In the genomic region with DNA sequence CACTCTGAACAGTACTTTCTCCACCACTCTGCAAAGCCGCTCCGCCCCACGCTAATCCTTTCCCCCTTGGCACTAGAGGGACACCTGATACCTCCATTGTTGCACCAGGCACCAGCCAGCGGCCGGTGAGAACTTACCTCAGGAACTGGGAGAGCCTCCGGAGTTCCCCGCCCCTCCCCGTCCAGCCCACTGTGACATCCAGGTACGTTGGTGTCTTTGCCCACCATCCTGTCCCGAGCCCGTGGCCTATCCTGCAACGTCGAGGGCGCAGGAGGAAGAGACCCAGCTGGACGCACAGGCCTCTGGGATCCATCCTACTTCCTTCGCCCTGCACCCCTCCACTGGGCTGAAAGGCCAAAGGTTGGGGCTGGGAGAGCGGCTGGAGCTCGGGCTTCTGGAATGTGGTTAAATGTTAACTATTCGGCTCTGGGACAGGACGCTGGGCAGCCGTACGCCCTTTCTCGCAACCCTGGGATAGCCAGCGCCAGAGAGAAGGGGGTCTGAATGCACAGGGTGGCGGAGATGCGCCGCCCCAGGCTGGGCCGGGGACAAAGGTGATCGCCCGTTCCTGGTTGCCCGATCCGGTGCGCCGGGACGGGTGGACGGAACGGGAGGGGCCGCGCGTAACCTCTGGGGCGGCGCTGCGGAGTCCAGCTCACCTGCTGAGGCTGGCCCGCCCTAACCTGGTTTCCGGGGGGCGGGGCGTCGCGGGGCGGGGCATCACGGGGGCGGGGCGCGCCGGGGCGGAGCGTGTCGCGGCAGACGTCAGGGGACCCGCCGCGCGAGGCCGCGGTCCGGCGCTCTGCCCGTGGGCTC, we compare ENCODE assay signal across 7 mouse cellular contexts. TPM values are rescaled to one million over a fixed set of nuclear protein-coding genes. Genes with fewer than 3 reads are reported as not detected.
DNase-seq lines count a peak whose midpoint lies in the region; ATAC-seq and TF ChIP-seq lines count a peak whose summit lies in the region.

No protein-coding gene starts in this region.

- H3K4me3 ChIP-seq in CH12.LX (replicated peaks in 1 of 3; ENCODE audit: low read depth in 2 of 3, low read length in 2 of 3, poor library complexity in 1 of 3): peak overlapping the region in 2 of 3 experiments; percentile 58 to 67
- peak overlapping the region; percentile 93 for H3K4me3 ChIP-seq in embryonic facial prominence, embryonic 10.5 days
- H3K4me3 ChIP-seq in hindbrain, embryonic 11.5 days (ENCODE audit: low read depth, low read length): peak overlapping the region; percentile 80
- peak overlapping the region; percentile 88 for H3K4me3 ChIP-seq in limb, embryonic 13.5 days
- H3K4me3 ChIP-seq in midbrain, embryonic 14.5 days (replicated peaks; ENCODE audit: low read depth, low read length): peak overlapping the region; percentile 80

- H3K27me3 ChIP-seq in CH12.LX (replicated peaks): peaks cover 40% of the 10 kb centered on the region
- peaks cover 62% of the 10 kb centered on the region for H3K27me3 ChIP-seq in embryonic facial prominence, embryonic 10.5 days (replicated peaks; ENCODE audit: low read depth, poor library complexity, severe bottlenecking)
- peaks cover 19% of the 10 kb centered on the region for H3K27me3 ChIP-seq in hindbrain, embryonic 11.5 days (ENCODE audit: control insufficient read depth, insufficient read depth, low read length)
- H3K27me3 ChIP-seq in limb, embryonic 13.5 days: peaks cover 12% of the 10 kb centered on the region; the same call in 1 of the 2 replicates
- peaks cover 10% of the 10 kb centered on the region; the same call in 1 of the 2 replicates for H3K27me3 ChIP-seq in midbrain, embryonic 14.5 days (ENCODE audit: control insufficient read depth, insufficient read depth, low read length)

- TF ChIP-seq CTCF in CH12.LX (conservative IDR thresholded peaks at IDR 0.05 in 1 of 2, IDR thresholded peaks at IDR 0.05 in 1 of 2; ENCODE audit: low read depth in 2 of 2, low read length in 2 of 2): no peak

- no peaks in the 10 kb centered on the region for H3K79me2 ChIP-seq in CH12.LX (replicated peaks; ENCODE audit: control insufficient read depth, extremely low read depth, insufficient read depth, poor library complexity, severe bottlenecking)

- peak overlapping the region; percentile 32; the same call in 1 of the 2 replicates for H3K9ac ChIP-seq in CH12.LX (ENCODE audit: insufficient read depth, low read depth)
- H3K9ac ChIP-seq in hindbrain, embryonic 11.5 days (ENCODE audit: low read depth, low read length): peak overlapping the region; percentile 75
- H3K9ac ChIP-seq in limb, embryonic 13.5 days: peak overlapping the region; percentile 88
- peak overlapping the region; percentile 91 for H3K9ac ChIP-seq in midbrain, embryonic 14.5 days (replicated peaks; ENCODE audit: low read length)

- no peak for TF ChIP-seq RAD21 in CH12.LX (IDR thresholded peaks at IDR 0.05; ENCODE audit: low read depth, low read length)

- ATAC-seq in hindbrain, embryonic 11.5 days (ENCODE audit: low FRiP score): peak; percentile 53
- ATAC-seq in limb, embryonic 13.5 days (ENCODE audit: low FRiP score, low read depth): peak; percentile 58
- ATAC-seq in midbrain, embryonic 14.5 days (ENCODE audit: low FRiP score, low TSS enrichment): peak; percentile 66

- H3K4me1 ChIP-seq in CH12.LX (ENCODE audit: control insufficient read depth in 1 of 2, insufficient read depth in 2 of 2): peaks cover 11 to 20% of the 10 kb centered on the region in 2 experiments
- H3K4me1 ChIP-seq in embryonic facial prominence, embryonic 10.5 days: peaks cover 49% of the 10 kb centered on the region
- H3K4me1 ChIP-seq in hindbrain, embryonic 11.5 days (replicated peaks; ENCODE audit: control insufficient read depth, insufficient read depth, low read length): 0 out of 2 replicates have a peak, but pooled peaks cover 3% of the 10 kb centered on the region
- H3K4me1 ChIP-seq in limb, embryonic 13.5 days: peaks cover 34% of the 10 kb centered on the region
- peaks cover 29% of the 10 kb centered on the region for H3K4me1 ChIP-seq in midbrain, embryonic 14.5 days (ENCODE audit: control insufficient read depth, insufficient read depth, low read length)

- in situ Hi-C loops in CH12.LX (cut with MboI; ENCODE audit: low pct_ligation_motif_present, low pct_unique_long_range_greater_than_20kb, low sequenced_read_pairs): no loop called here

- no peak for TF ChIP-seq EP300 in CH12.LX (IDR thresholded peaks at IDR 0.05; ENCODE audit: low read length)

- no peak overlapping the region for H3K27ac ChIP-seq in CH12.LX (ENCODE audit: insufficient read depth, low read depth)
- H3K27ac ChIP-seq in embryonic facial prominence, embryonic 10.5 days (replicated peaks): peak overlapping the region; percentile 78
- H3K27ac ChIP-seq in hindbrain, embryonic 11.5 days (ENCODE audit: low read depth, low read length): peak overlapping the region; percentile 54
- peak overlapping the region; percentile 75 for H3K27ac ChIP-seq in limb, embryonic 13.5 days
- peak overlapping the region; percentile 72; the same call in 1 of the 2 replicates for H3K27ac ChIP-seq in midbrain, embryonic 14.5 days (replicated peaks; ENCODE audit: low read depth, low read length)

- peak overlapping the region; percentile 61; the same call in 1 of the 2 replicates for H3K4me2 ChIP-seq in CH12.LX (ENCODE audit: insufficient read depth, low read depth, poor library complexity, severe bottlenecking)
- H3K4me2 ChIP-seq in hindbrain, embryonic 11.5 days (replicated peaks; ENCODE audit: low read depth, low read length): peak overlapping the region; percentile 99
- peak overlapping the region; percentile 90 for H3K4me2 ChIP-seq in limb, embryonic 13.5 days (replicated peaks)
- H3K4me2 ChIP-seq in midbrain, embryonic 14.5 days (ENCODE audit: low read length): peak overlapping the region; percentile 90

- dilution Hi-C loops in CH12.LX (cut with MboI; ENCODE audit: extremely low pct_ligation_motif_present, extremely low pct_unique_long_range_greater_than_20kb, low sequenced_read_pairs): no loop called here

- no peak; the same call in 1 of the 2 replicates for TF ChIP-seq POLR2A in CH12.LX (IDR thresholded peaks at IDR 0.05; ENCODE audit: low read depth, low read length)

- H3K9me3 ChIP-seq in CH12.LX (replicated peaks; ENCODE audit: low read length): no peaks in the 10 kb centered on the region
- H3K9me3 ChIP-seq in embryonic facial prominence, embryonic 10.5 days: no peaks in the 10 kb centered on the region
- H3K9me3 ChIP-seq in hindbrain, embryonic 11.5 days (ENCODE audit: control insufficient read depth, low read length): no peaks in the 10 kb centered on the region
- H3K9me3 ChIP-seq in limb, embryonic 13.5 days: no peaks in the 10 kb centered on the region
- H3K9me3 ChIP-seq in midbrain, embryonic 14.5 days (ENCODE audit: control insufficient read depth, low read length): no peaks in the 10 kb centered on the region

- 1% methylated on average over 69 of the region's 69 CpGs for WGBS in embryonic facial prominence, embryonic 10.5 days
- 1% methylated on average over 47 of the region's 69 CpGs for WGBS in hindbrain, embryonic 11.5 days
- 2% methylated on average over 50 of the region's 69 CpGs for WGBS in limb, embryonic 13.5 days
- 2% methylated on average over 69 of the region's 69 CpGs for WGBS in midbrain, embryonic 14.5 days

- H3K36me3 ChIP-seq in CH12.LX (replicated peaks in 1 of 2; ENCODE audit: control insufficient read depth in 1 of 2, insufficient read depth in 1 of 2, low read length in 1 of 2): no peaks in the 10 kb centered on the region
- H3K36me3 ChIP-seq in embryonic facial prominence, embryonic 10.5 days (replicated peaks): no peaks in the 10 kb centered on the region; the same call in 1 of the 2 replicates
- no peaks in the 10 kb centered on the region for H3K36me3 ChIP-seq in hindbrain, embryonic 11.5 days (ENCODE audit: control insufficient read depth, insufficient read depth, low read length)
- H3K36me3 ChIP-seq in limb, embryonic 13.5 days: peaks cover 18% of the 10 kb centered on the region
- peaks cover 6% of the 10 kb centered on the region; the same call in 1 of the 2 replicates for H3K36me3 ChIP-seq in midbrain, embryonic 14.5 days (ENCODE audit: control insufficient read depth, insufficient read depth, low read length)

- DNase-seq in CH12.LX (ENCODE audit: extremely low read depth): no peak
- peak; percentile 37 for DNase-seq in T-cell, adult 2 months (ENCODE audit: low spot score)
- peak; percentile 86 for DNase-seq in embryonic facial prominence, embryonic 10.5 days (ENCODE audit: low spot score)
- DNase-seq in hindbrain, embryonic 11.5 days (ENCODE audit: low spot score): peak; percentile 68
- DNase-seq in midbrain, embryonic 14.5 days: peak; percentile 79
- peak; percentile 64 for DNase-seq in thymus, postnatal 0 days (ENCODE audit: low spot score)

RNA-seq across cellular contexts. Expression of gene Cep170b, which starts 1.4 kb away (rescaled TPM):
- total RNA-seq in CH12.LX (2012; rRNA removed): 30.6 and 39.1 TPM in 2 replicates
- 44.4 and 48.1 TPM in 2 replicates for total RNA-seq in CH12.LX (2014; rRNA removed)
- 44.4 and 63.1 TPM in 2 replicates for polyA plus RNA-seq in CH12.LX (2012; ENCODE audit: insufficient read length, low read depth)
- polyA plus RNA-seq in embryonic facial prominence, embryonic 10.5 days (2016; fragmentation: Nextera tagmentation; extraction: Ambion mirVana): 9.7 and 10.6 TPM in 2 replicates
- polyA plus RNA-seq in hindbrain, embryonic 11.5 days (2014; fragmentation: Nextera tagmentation; extraction: Ambion mirVana): 8.5 and 8.7 TPM in 2 replicates
- polyA plus RNA-seq in limb, embryonic 13.5 days (2015; fragmentation: Nextera tagmentation; extraction: Ambion mirVana): 14.7 and 16.6 TPM in 2 replicates
- polyA plus RNA-seq in midbrain, embryonic 14.5 days (2014; fragmentation: Nextera tagmentation; extraction: Ambion mirVana): 31.7 and 33.7 TPM in 2 replicates
- polyA plus RNA-seq in thymus, postnatal 0 days (2015; fragmentation: Nextera tagmentation; extraction: Ambion mirVana): 4.3 and 4.9 TPM in 2 replicates

RNA-seq across cellular contexts. Expression of gene Pld4, which starts 38.8 kb away (rescaled TPM):
- 149 and 155 TPM in 2 replicates for total RNA-seq in CH12.LX (2012; rRNA removed)
- 112 and 117 TPM in 2 replicates for total RNA-seq in CH12.LX (2014; rRNA removed)
- 196 and 226 TPM in 2 replicates for polyA plus RNA-seq in CH12.LX (2012; ENCODE audit: insufficient read length, low read depth)
- polyA plus RNA-seq in embryonic facial prominence, embryonic 10.5 days (2016; fragmentation: Nextera tagmentation; extraction: Ambion mirVana): 3.9 and 4.6 TPM in 2 replicates
- 4.7 and 6.2 TPM in 2 replicates for polyA plus RNA-seq in hindbrain, embryonic 11.5 days (2014; fragmentation: Nextera tagmentation; extraction: Ambion mirVana)
- polyA plus RNA-seq in limb, embryonic 13.5 days (2015; fragmentation: Nextera tagmentation; extraction: Ambion mirVana): 6.1 and 7.2 TPM in 2 replicates
- 3.3 and 6.0 TPM in 2 replicates for polyA plus RNA-seq in midbrain, embryonic 14.5 days (2014; fragmentation: Nextera tagmentation; extraction: Ambion mirVana)
- polyA plus RNA-seq in thymus, postnatal 0 days (2015; fragmentation: Nextera tagmentation; extraction: Ambion mirVana): 46.2 and 49.3 TPM in 2 replicates

RNA-seq across cellular contexts. Expression of gene Zbtb42, which starts 43.0 kb away (rescaled TPM):
- total RNA-seq in CH12.LX (2012; rRNA removed): 0.30 and 0.63 TPM in 2 replicates
- not detected in 2 replicates for total RNA-seq in CH12.LX (2014; rRNA removed)
- polyA plus RNA-seq in CH12.LX (2012; ENCODE audit: insufficient read length, low read depth): 0.08 and 0.11 TPM in 2 replicates
- polyA plus RNA-seq in embryonic facial prominence, embryonic 10.5 days (2016; fragmentation: Nextera tagmentation; extraction: Ambion mirVana): 4.3 and 4.5 TPM in 2 replicates
- polyA plus RNA-seq in hindbrain, embryonic 11.5 days (2014; fragmentation: Nextera tagmentation; extraction: Ambion mirVana): 4.3 and 7.0 TPM in 2 replicates
- 2.2 and 2.4 TPM in 2 replicates for polyA plus RNA-seq in limb, embryonic 13.5 days (2015; fragmentation: Nextera tagmentation; extraction: Ambion mirVana)
- 1.9 and 3.5 TPM in 2 replicates for polyA plus RNA-seq in midbrain, embryonic 14.5 days (2014; fragmentation: Nextera tagmentation; extraction: Ambion mirVana)
- polyA plus RNA-seq in thymus, postnatal 0 days (2015; fragmentation: Nextera tagmentation; extraction: Ambion mirVana): 2.6 and 2.8 TPM in 2 replicates

RNA-seq across cellular contexts. Expression of gene Akt1, which starts 46.9 kb away (rescaled TPM):
- total RNA-seq in CH12.LX (2012; rRNA removed) (66.6 and 79.9 TPM in 2 replicates), CH12.LX (2014; rRNA removed) (69.8 and 74.4 TPM in 2 replicates)
- polyA plus RNA-seq in CH12.LX (2012; ENCODE audit: insufficient read length, low read depth): 144 and 178 TPM in 2 replicates
- polyA plus RNA-seq in embryonic facial prominence, embryonic 10.5 days (2016; fragmentation: Nextera tagmentation; extraction: Ambion mirVana): 47.0 and 53.4 TPM in 2 replicates
- polyA plus RNA-seq in hindbrain, embryonic 11.5 days (2014; fragmentation: Nextera tagmentation; extraction: Ambion mirVana): 50.8 and 76.5 TPM in 2 replicates
- polyA plus RNA-seq in limb, embryonic 13.5 days (2015; fragmentation: Nextera tagmentation; extraction: Ambion mirVana): 62.5 and 71.0 TPM in 2 replicates
- 64.8 and 82.1 TPM in 2 replicates for polyA plus RNA-seq in midbrain, embryonic 14.5 days (2014; fragmentation: Nextera tagmentation; extraction: Ambion mirVana)
- 60.8 and 80.4 TPM in 2 replicates for polyA plus RNA-seq in thymus, postnatal 0 days (2015; fragmentation: Nextera tagmentation; extraction: Ambion mirVana)

Comparison
In these comparisons a context has a peak if more than half of its experiments do, and no peak if none do; other contexts are left out.
1. H3K9ac ChIP-seq: peak in every context shown above with its lines; median percentile 91 in midbrain, embryonic 14.5 days; 88 in limb, embryonic 13.5 days; 75 in hindbrain, embryonic 11.5 days; 32 in CH12.LX.